Mouse (Mus musculus): Measurements from ENCODE around the gene Atp2a2. TPM values are rescaled to one million over a fixed set of nuclear protein-coding genes. Genes with fewer than 3 reads are reported as not detected.

Gene Atp2a2
- total and polyA plus RNA-seq, 3 experiments, result 61.6 to 158 (median 80.9) TPM

GRCm38 (mm10) chr5:122511405-122511804, 9.4 kb upstream of the Atp2a2 start:
- peaks cover 6 to 18% of the 10 kb centered on the region in 2 experiments for H3K4me1 ChIP-seq (ENCODE audit: control insufficient read depth in 1 of 2, insufficient read depth in 2 of 2)
- no peak overlapping the region for H3K27ac ChIP-seq (ENCODE audit: insufficient read depth, low read depth)
- dilution Hi-C loops (cut with MboI; ENCODE audit: extremely low pct_ligation_motif_present, extremely low pct_unique_long_range_greater_than_20kb, low sequenced_read_pairs) (no loop called here), in situ Hi-C loops (cut with MboI; ENCODE audit: low pct_ligation_motif_present, low pct_unique_long_range_greater_than_20kb, low sequenced_read_pairs) (loop anchor here (25.0 kb wide), 1 partner anchor 101 kb away; the partner anchor contains the start of gene Ift81)
- no peak overlapping the region for H3K4me3 ChIP-seq (replicated peaks in 1 of 3; ENCODE audit: low read depth in 2 of 3, low read length in 2 of 3, poor library complexity in 1 of 3)
- no peaks in the 10 kb centered on the region for H3K27me3 ChIP-seq (replicated peaks)
- H3K9ac ChIP-seq (ENCODE audit: insufficient read depth, low read depth), result no peak overlapping the region
- TF ChIP-seq NRF1 (IDR thresholded peaks at IDR 0.05; ENCODE audit: low read depth, low read length) (no peak), MAX (IDR thresholded peaks at IDR 0.05; ENCODE audit: low read length) (no peak), USF2 (conservative IDR thresholded peaks at IDR 0.05; ENCODE audit: low read depth, low read length) (no peak), PAX5 (IDR thresholded peaks at IDR 0.05; ENCODE audit: low read length) (no peak), JUN (IDR thresholded peaks at IDR 0.05; ENCODE audit: insufficient read depth, low read depth, low read length) (no peak), MAZ (IDR thresholded peaks at IDR 0.05; ENCODE audit: low read depth, low read length) (no peak), ZMIZ1 (IDR thresholded peaks at IDR 0.05; ENCODE audit: low read depth, low read length) (no peak), MXI1 (IDR thresholded peaks at IDR 0.05; ENCODE audit: low read depth, low read length) (no peak), RAD21 (IDR thresholded peaks at IDR 0.05; ENCODE audit: low read depth, low read length) (no peak), USF1 (IDR thresholded peaks at IDR 0.05; ENCODE audit: low read depth, low read length) (no peak), POLR2AphosphoS2 (IDR thresholded peaks at IDR 0.05; ENCODE audit: low read depth, low read length) (no peak), HCFC1 (IDR thresholded peaks at IDR 0.05; ENCODE audit: low read depth, low read length) (no peak), CTCF (conservative IDR thresholded peaks at IDR 0.05 in 1 of 2, IDR thresholded peaks at IDR 0.05 in 1 of 2; ENCODE audit: low read depth in 2 of 2, low read length in 2 of 2) (no peak), CHD1 (IDR thresholded peaks at IDR 0.05; ENCODE audit: low read depth, low read length) (no peak), TBP (conservative IDR thresholded peaks at IDR 0.05; ENCODE audit: low read depth, low read length) (no peak), BHLHE40 (IDR thresholded peaks at IDR 0.05; ENCODE audit: low read depth, low read length) (no peak)
- H3K9me3 ChIP-seq (replicated peaks; ENCODE audit: low read length), result peaks cover 6% of the 10 kb centered on the region
- DNase-seq (ENCODE audit: extremely low read depth), result no peak
- no peaks in the 10 kb centered on the region for H3K36me3 ChIP-seq (replicated peaks in 1 of 2; ENCODE audit: control insufficient read depth in 1 of 2, insufficient read depth in 1 of 2, low read length in 1 of 2)
- H3K4me2 ChIP-seq (ENCODE audit: insufficient read depth, low read depth, poor library complexity, severe bottlenecking), result no peak overlapping the region
- H3K79me2 ChIP-seq (replicated peaks; ENCODE audit: control insufficient read depth, extremely low read depth, insufficient read depth, poor library complexity, severe bottlenecking), result no peaks in the 10 kb centered on the region

- H3K9ac ChIP-seq (ENCODE audit: insufficient read depth, low read depth), result no peak overlapping the region
- no peaks in the 10 kb centered on the region for H3K36me3 ChIP-seq (replicated peaks in 1 of 2; ENCODE audit: control insufficient read depth in 1 of 2, insufficient read depth in 1 of 2, low read length in 1 of 2)
- in situ Hi-C loops (cut with MboI; ENCODE audit: low pct_ligation_motif_present, low pct_unique_long_range_greater_than_20kb, low sequenced_read_pairs) (loop anchor here (25.0 kb wide), 1 partner anchor 102 kb away; the partner anchor contains the start of gene Ift81), dilution Hi-C loops (cut with MboI; ENCODE audit: extremely low pct_ligation_motif_present, extremely low pct_unique_long_range_greater_than_20kb, low sequenced_read_pairs) (no loop called here)
- peaks cover 8% of the 10 kb centered on the region for H3K9me3 ChIP-seq (replicated peaks; ENCODE audit: low read length)
- no peaks in the 10 kb centered on the region for H3K79me2 ChIP-seq (replicated peaks; ENCODE audit: control insufficient read depth, extremely low read depth, insufficient read depth, poor library complexity, severe bottlenecking)
- no peak for TF ChIP-seq SIN3A (IDR thresholded peaks at IDR 0.05; ENCODE audit: low read length)
- TF ChIP-seq NELFE (IDR thresholded peaks at IDR 0.05; ENCODE audit: low read depth, low read length), result no peak
- TF ChIP-seq MAFK (IDR thresholded peaks at IDR 0.05; ENCODE audit: insufficient replicate concordance, low read length), result no peak
- TF ChIP-seq RAD21 (IDR thresholded peaks at IDR 0.05; ENCODE audit: low read depth, low read length), result no peak
- TF ChIP-seq KAT2A (IDR thresholded peaks at IDR 0.05; ENCODE audit: insufficient replicate concordance, low read length), result no peak
- no peak for TF ChIP-seq GABPA (IDR thresholded peaks at IDR 0.05; ENCODE audit: insufficient replicate concordance, low read depth, low read length)
- no peak for TF ChIP-seq POLR2AphosphoS2 (IDR thresholded peaks at IDR 0.05; ENCODE audit: low read depth, low read length)
- no peak for TF ChIP-seq ZNF384 (IDR thresholded peaks at IDR 0.05; ENCODE audit: low read depth, low read length)
- TF ChIP-seq MEF2A (IDR thresholded peaks at IDR 0.05; ENCODE audit: borderline replicate concordance, low read depth, low read length), result no peak
- TF ChIP-seq USF1 (IDR thresholded peaks at IDR 0.05; ENCODE audit: low read depth, low read length), result no peak
- TF ChIP-seq TBP (conservative IDR thresholded peaks at IDR 0.05; ENCODE audit: low read depth, low read length), result no peak
- TF ChIP-seq MAZ (IDR thresholded peaks at IDR 0.05; ENCODE audit: low read depth, low read length), result no peak
- TF ChIP-seq JUND (conservative IDR thresholded peaks at IDR 0.05; ENCODE audit: low read depth, low read length), result no peak
- no peak overlapping the region for H3K4me2 ChIP-seq (ENCODE audit: insufficient read depth, low read depth, poor library complexity, severe bottlenecking)
- DNase-seq (ENCODE audit: extremely low read depth), result no peak
- no peak overlapping the region for H3K27ac ChIP-seq (ENCODE audit: insufficient read depth, low read depth)
- H3K4me1 ChIP-seq (ENCODE audit: control insufficient read depth in 1 of 2, insufficient read depth in 2 of 2), result peaks cover 6 to 11% of the 10 kb centered on the region in 2 experiments; a peak in 3 of 4 replicates
- H3K27me3 ChIP-seq (replicated peaks), result no peaks in the 10 kb centered on the region
- H3K4me3 ChIP-seq (replicated peaks in 1 of 3; ENCODE audit: low read depth in 2 of 3, low read length in 2 of 3, poor library complexity in 1 of 3), result no peak overlapping the region
Measured at GRCm38 (mm10) chr5:122510651-122511157, 8.7 kb upstream of the Atp2a2 start.

Data from CH12.LX (cell line).